Mouse (Mus musculus) brain, embryonic 18.5 days (tissue): ENCODE data around the gene Urb2.

ENCODE experiments used
- DNase-seq: peaks from one replicate; pipeline ENCODE4 v3.0.0-alpha.2; 2012; ENCODE audit warnings: low read depth, low spot score

Urb2 gene

GRCm38 (mm10) chr8:124076416-124076815, 55.1 kb downstream of the Urb2 start:
- no peak for DNase-seq

- no peak for DNase-seq
Observed at GRCm38 (mm10) chr8:124077377-124077776, 56.1 kb downstream of the Urb2 start.

DNA sequence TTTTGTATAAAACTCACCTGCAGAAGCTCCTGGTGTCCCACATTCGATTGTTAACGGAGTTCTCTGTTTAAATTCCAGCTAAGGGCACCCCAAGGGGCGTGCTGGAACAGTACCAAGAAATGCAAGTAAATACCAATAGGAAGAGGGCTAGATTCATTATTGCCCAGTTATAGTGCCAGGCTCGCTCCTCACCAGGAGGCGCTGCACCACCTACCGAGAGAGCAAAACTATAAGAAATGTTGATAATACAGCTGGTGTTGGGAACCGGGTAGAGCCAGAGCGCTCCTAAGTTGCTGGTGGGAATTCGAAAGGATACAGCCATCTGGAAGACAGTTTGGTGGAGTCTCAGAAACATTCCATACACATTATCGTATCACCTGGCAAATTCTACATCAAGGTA, 56.7 kb downstream of the Urb2 start:
- no peak for DNase-seq

DNA sequence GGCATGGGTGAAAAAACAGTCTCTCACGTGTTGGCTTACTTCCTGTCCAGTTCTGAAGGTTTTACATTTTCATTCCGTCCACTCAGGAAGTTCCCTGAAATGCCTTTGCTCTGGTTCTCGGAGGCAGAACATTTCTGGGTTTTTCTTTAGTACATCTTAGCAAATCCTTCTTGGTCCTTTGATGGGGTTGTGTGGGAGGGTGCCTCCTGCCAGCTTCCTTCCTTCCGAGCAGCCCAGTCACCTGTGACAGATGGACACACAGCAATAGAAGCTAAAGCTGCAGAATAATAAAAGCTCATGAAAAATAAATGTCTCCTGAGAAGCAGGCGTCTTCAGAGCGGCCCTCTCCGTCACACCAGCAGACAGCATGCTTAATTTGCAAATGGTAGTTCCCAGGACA, 57.7 kb downstream of the Urb2 start:
- no peak for DNase-seq

- DNase-seq, result no peak
Observed at GRCm38 (mm10) chr8:124080467-124081326, 59.4 kb downstream of the Urb2 start.

GRCm38 (mm10) chr8:124082616-124083015, 61.3 kb downstream of the Urb2 start:
- DNase-seq, result no peak

DNA sequence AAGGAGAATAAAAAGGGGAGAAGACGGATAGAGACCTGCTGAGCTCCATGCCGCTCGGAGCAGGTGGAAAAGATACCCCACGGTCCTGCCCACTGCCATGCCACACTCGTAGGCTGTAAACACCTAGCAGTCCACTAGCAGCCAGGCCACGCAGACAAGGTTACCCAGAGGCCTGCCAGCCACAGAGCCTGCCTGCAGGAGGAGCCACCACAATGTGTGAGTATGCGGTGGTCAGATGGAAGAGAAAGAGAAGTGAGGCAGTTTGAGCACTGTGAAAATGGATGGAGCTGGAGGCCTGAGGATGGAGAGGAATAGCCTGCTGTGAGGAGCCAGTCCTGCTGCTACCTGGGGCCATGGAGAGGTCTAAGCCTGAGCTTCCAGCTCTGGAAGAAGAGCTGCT, 62.3 kb downstream of the Urb2 start:
- DNase-seq, result no peak

DNA sequence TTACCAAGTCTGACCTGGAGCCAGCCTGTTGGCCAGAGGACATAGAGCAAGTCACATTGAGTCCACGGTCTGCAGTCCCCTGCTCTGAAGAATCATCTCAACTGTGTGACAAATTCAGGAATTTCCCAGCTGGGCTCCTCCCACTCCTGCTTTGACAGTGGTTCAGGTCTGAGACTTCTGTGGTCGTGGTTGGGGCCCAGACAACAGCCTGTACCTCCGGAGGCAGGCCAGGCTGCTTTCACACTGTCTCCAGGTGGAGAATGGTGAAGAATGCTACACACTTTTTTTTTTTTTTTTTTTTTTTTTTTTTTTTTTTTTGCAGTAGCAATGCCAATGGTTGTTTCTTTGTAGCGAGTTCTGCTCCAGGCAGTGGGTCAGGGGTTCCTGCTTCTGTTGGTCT, 64.4 kb downstream of the Urb2 start:
- no peak for DNase-seq

DNA sequence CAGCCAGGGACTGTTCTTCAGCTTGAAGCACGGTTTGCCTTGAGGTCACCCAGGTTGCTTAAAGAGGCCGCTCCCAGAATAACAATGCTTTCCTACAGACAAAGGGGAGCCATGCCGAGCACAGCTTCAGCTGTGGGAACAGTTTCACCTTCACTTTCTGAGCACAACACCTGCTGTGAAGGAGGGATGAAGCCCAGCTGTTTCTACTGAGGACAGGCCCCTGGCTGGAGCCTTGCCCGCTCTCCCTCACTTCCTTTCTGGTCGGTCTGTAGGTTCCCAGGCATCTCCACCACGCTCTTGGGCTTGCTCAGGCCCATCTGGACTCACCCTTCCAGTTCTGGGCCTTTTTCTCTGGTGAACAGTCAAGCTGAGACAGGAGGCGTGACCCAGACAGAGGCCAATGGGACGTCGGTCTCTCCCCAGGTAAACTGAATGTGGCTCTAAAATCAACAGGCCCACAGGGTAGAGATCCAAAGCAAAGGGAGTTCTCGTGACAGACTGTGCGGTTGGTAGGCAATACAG, 66.8 kb downstream of the Urb2 start:
- no peak for DNase-seq

DNA sequence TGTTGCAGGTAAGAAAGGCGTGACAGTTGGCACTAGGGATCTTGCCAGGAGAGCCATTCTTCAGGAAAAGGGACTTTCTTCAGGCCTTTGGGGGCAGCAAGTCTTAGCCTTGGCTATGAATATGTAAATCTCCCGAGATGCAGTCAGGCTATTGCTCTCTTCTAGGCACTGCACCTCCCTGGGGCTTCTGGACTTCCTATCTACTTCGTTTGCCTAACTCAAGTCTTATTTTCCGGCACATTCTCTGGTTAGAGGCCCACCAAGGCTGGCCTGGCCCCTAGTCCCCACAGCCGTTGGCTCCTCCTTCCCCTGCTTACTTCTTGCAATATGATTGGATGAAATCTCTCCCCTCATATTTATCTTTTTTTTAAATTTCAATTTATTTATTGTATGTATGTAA, 67.7 kb downstream of the Urb2 start:
- no peak for DNase-seq

- DNase-seq, result no peak
Observed at GRCm38 (mm10) chr8:124090473-124090872, 69.2 kb downstream of the Urb2 start.
